Mouse (Mus musculus) spleen, adult 2 months (tissue): ENCODE measurements around the gene Stk25. TPM values are rescaled to one million over a fixed set of nuclear protein-coding genes. Genes with fewer than 3 reads are reported as not detected.

Experiments
- DNase-seq, 2 experiments: peaks; one replicate each; pipeline versions ENCODE4 v3.0.0 to v3.0.0-alpha.2; 2012 to 2021; ENCODE audit warnings: low spot score in 2 of 2, low read depth in 1 of 2
- H3K27ac ChIP-seq: fragments of 200-500 bp; 2 replicates; pipeline ENCODE4 v1.5.1; 2012; ENCODE audit warnings: low read length, inconsistent platforms; ENCODE audit not compliant: insufficient read depth
- H3K27me3 ChIP-seq: fragments of 200-500 bp; 2 replicates; pipeline ENCODE4 v1.6.1; 2012; ENCODE audit warnings: mild to moderate bottlenecking, moderate library complexity, low read length, inconsistent platforms; ENCODE audit not compliant: control insufficient read depth, insufficient read depth
- H3K36me3 ChIP-seq: fragments of 200-500 bp; 2 replicates; pipeline ENCODE4 v1.6.1; 2012; ENCODE audit warnings: mild to moderate bottlenecking, low read length, inconsistent platforms; ENCODE audit not compliant: control insufficient read depth, insufficient read depth
- H3K4me1 ChIP-seq: fragments of 200-500 bp; 2 replicates; pipeline ENCODE4 v1.6.1; 2011; ENCODE audit warnings: inconsistent platforms; ENCODE audit not compliant: control insufficient read depth, insufficient read depth, insufficient read length
- H3K4me3 ChIP-seq: fragments of 200-500 bp; 2 replicates; pipeline ENCODE4 v1.5.1; 2011; ENCODE audit warnings: mild to moderate bottlenecking, inconsistent platforms; ENCODE audit not compliant: insufficient read depth, insufficient read length; ENCODE audit errors: extremely low read depth
- CTCF ChIP-seq: fragments of 200-500 bp; IDR thresholded peaks from 2 replicates; pipeline ENCODE4 v1.5.1; 2011; ENCODE audit warnings: mild to moderate bottlenecking, inconsistent platforms; ENCODE audit not compliant: insufficient read depth, insufficient read length, insufficient replicate concordance; ENCODE audit errors: extremely low read depth
- POLR2A ChIP-seq: fragments of 200-500 bp; IDR thresholded peaks from 2 replicates; pipeline ENCODE4 v1.6.1; 2011; ENCODE audit warnings: low read depth, low read length, inconsistent platforms
- WGBS: fragments of 180-500 bp; shearing (Covaris S2); methylation state at CpG from one replicate; pipeline ENCODE4 v1.1.7; 2018; 5-methylcytosine and 5-hydroxymethylcytosine counted together
- polyA plus RNA-seq: library from polyadenylated mRNA; depleted of rRNA; stranded (reverse); fragments of >200 nt; gene quantifications from 2 replicates; pipeline ENCODE4 v1.2.3, GENCODE M21; 2012

Gene Stk25
- polyA plus RNA-seq, 1 experiment = 65.6 TPM

GRCm38 (mm10) chr1:93608696-93609245, 49.7 kb downstream of the Stk25 start:
- no peak for DNase-seq
- no peak overlapping the region for H3K27ac ChIP-seq
- WGBS = 78% methylated on average over 4 of the region's 4 CpGs
- H3K36me3 ChIP-seq = no peaks in the 10 kb centered on the region
- H3K4me1 ChIP-seq = no peaks in the 10 kb centered on the region
- TF ChIP-seq CTCF (no peak), POLR2A (no peak)
- H3K4me3 ChIP-seq = no peak overlapping the region
- H3K27me3 ChIP-seq = no peaks in the 10 kb centered on the region

DNA sequence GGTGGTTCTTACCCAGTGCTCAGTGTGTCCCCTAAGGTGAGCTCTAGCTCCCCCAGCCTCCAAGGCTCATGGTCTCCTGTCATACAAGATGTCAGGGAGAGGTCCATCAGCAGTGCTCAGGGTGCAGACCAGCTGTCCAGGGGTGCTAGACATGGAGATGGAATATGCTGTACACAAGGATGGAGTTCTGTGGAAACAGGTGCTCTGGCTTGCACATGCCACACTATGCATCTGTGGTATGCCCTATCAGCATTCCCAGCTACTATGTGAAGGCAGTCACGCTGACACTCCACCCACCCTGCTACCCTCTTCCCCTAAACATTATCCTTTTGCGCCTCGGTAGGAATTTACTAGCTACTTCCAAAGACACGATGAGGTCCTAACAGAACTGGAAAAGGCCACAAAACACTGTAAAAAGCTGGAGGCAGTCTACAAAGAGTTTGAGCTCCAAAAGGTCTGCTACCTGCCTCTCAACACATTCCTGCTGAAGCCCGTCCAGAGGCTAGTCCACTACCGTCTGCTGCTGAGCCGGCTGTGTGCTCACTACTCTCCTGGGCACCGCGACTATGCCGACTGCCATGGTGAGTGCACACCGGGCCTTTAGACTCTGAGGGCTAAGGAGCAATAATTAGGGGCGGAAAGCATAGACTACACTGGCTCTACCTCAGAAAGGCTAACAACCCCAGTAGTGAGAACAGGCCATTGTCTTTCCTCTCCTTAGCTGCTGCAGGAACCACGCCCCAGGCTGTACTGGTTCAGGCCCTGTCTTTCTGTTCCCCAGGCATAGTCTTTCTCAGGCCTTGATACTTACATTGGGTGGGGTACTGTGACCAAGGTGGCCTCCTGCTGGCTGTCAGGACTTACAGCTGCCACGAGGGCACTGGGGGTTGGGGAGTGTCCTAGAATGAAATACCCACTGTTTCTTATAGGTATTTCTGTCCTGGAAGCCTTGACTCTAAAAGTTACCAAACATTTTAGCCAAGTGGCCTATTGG, 51.1 kb downstream of the Stk25 start:
- TF ChIP-seq POLR2A (no peak), CTCF (no peak)
- Histone ChIP-seq H3K4me1 (no peaks in the 10 kb centered on the region), H3K27me3 (no peaks in the 10 kb centered on the region), H3K4me3 (no peak overlapping the region), H3K27ac (no peak overlapping the region), H3K36me3 (no peaks in the 10 kb centered on the region)
- 88% methylated on average over 14 of the region's 14 CpGs for WGBS
- no peak for DNase-seq

DNA sequence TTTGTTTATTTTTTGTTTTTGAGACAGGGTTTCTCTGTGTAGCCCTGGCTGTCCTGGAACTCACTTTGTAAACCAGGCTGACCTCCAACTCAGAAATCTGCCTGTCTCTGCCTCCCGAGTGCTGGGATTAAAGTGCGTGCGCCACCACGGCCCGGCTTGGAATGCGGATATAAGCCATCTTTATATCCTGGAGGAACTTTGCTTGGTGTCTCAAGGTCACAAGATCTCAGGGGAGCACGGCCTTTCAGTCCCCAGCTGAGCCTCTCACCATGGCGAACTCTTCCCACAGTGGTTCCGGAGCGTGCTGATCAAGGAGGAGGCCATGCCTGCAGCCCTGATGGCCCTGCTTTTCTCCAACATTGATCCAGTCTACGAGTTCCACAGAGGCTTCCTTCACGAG, 54.5 kb downstream of the Stk25 start:
- no peak for DNase-seq
- H3K4me3 ChIP-seq = no peak overlapping the region
- H3K27ac ChIP-seq = no peak overlapping the region
- no peak for TF ChIP-seq CTCF
- TF ChIP-seq POLR2A = no peak
- H3K27me3 ChIP-seq = no peaks in the 10 kb centered on the region
- WGBS = 91% methylated on average over 12 of the region's 12 CpGs
- H3K4me1 ChIP-seq = no peaks in the 10 kb centered on the region
- H3K36me3 ChIP-seq = no peaks in the 10 kb centered on the region

GRCm38 (mm10) chr1:93602911-93603310, 55.5 kb downstream of the Stk25 start:
- WGBS = 81% methylated on average over 4 of the region's 4 CpGs
- Histone ChIP-seq H3K4me1 (no peaks in the 10 kb centered on the region), H3K36me3 (no peaks in the 10 kb centered on the region), H3K27ac (no peak overlapping the region), H3K4me3 (no peak overlapping the region), H3K27me3 (no peaks in the 10 kb centered on the region)
- TF ChIP-seq CTCF (no peak), POLR2A (no peak)
- DNase-seq = no peak

DNA sequence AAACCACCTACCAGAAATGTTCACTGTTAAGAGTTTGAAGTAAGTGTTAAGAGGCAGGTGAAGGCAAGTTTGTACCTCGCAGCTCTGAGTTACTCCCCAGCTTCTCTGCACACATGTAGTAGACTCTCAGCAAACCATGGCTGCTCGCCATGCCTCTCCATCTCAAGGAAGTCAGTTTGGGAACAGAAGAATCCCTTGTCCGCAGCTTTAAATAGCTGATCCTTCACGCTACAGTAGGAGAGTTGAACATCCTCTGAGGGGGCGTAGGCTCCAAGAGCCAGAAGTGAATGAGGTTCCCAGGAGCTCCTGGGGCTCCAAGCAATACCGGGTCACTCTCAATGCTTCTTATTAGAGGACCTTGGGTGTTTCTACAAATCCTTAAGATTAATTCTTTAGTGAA, 62.5 kb downstream of the Stk25 start:
- 87% methylated on average over 6 of the region's 6 CpGs for WGBS
- TF ChIP-seq CTCF (no peak), POLR2A (no peak)
- Histone ChIP-seq H3K27ac (no peak overlapping the region), H3K36me3 (no peaks in the 10 kb centered on the region), H3K4me3 (no peak overlapping the region), H3K4me1 (no peaks in the 10 kb centered on the region), H3K27me3 (no peaks in the 10 kb centered on the region)
- DNase-seq = no peak

DNA sequence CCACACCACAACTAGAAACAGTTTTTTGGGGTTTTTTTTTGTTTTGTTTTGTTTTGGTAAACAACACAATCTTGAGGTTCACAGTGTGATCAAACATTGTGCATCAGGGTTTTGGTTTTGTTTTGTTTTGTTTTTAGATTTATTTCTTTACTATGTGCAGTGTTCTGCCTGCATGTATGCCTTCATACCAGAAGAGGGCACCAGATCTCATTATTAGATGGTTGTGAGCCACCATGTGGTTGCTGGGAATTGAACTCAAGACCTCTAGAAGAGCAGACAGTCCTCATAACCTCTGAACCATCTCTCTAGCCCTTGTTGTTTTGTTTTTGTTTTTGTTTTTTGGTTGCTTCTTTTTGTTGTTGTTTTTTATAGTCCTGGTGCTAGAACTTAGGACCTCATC, 64.5 kb downstream of the Stk25 start:
- DNase-seq = no peak
- no peaks in the 10 kb centered on the region for H3K27me3 ChIP-seq
- no peak for TF ChIP-seq CTCF
- TF ChIP-seq POLR2A = no peak
- H3K4me1 ChIP-seq = no peaks in the 10 kb centered on the region
- no peak overlapping the region for H3K27ac ChIP-seq
- H3K36me3 ChIP-seq = no peaks in the 10 kb centered on the region
- H3K4me3 ChIP-seq = no peak overlapping the region

- Histone ChIP-seq H3K4me3 (no peak overlapping the region), H3K4me1 (no peaks in the 10 kb centered on the region), H3K27ac (no peak overlapping the region), H3K27me3 (no peaks in the 10 kb centered on the region), H3K36me3 (no peaks in the 10 kb centered on the region)
- WGBS = 88% methylated on average over 3 of the region's 3 CpGs
- TF ChIP-seq POLR2A = no peak
- TF ChIP-seq CTCF = no peak
- DNase-seq = no peak
These were observed 70.1 kb downstream of the Stk25 start for GRCm38 (mm10) chr1:93588346-93588745.
